Mouse (Mus musculus) heart, embryonic 13.5 days (tissue): Measurements from ENCODE around the gene Rps27rt. TPM values are rescaled to one million over a fixed set of nuclear protein-coding genes. Genes with fewer than 3 reads are reported as not detected.
"Not testable (repeated sequence)": the region's sequence is repeated elsewhere in the genome, so short reads cannot be mapped to it uniquely, and the experiment has no call there.

ENCODE experiments used
- ATAC-seq: fragments of 200-750 bp; cut with Nextera tagmentation; 2 replicates; pipeline ENCODE4 v1.8.0; 2017; ENCODE audit warnings: moderate TSS enrichment; ENCODE audit not compliant: insufficient number of reproducible peaks, low FRiP score, low TSS enrichment; ENCODE audit errors: extremely low read depth
- H3K27ac ChIP-seq: fragments of 300-500 bp; sonication (generic); replicated peaks from 2 replicates; pipeline ENCODE4 v1.5.1; 2015; ENCODE audit warnings: moderate library complexity, mild to moderate bottlenecking, inconsistent platforms
- H3K27me3 ChIP-seq: fragments of 300-500 bp; sonication (generic); replicated peaks from 2 replicates; pipeline ENCODE4 v1.6.1; 2015; ENCODE audit warnings: mild to moderate bottlenecking, inconsistent platforms
- H3K36me3 ChIP-seq: fragments of 300-500 bp; sonication (generic); 2 replicates; pipeline ENCODE4 v1.6.1; 2015; ENCODE audit warnings: mild to moderate bottlenecking, inconsistent platforms
- H3K4me1 ChIP-seq: fragments of 300-500 bp; sonication (generic); 2 replicates; pipeline ENCODE4 v1.6.1; 2015; ENCODE audit warnings: inconsistent platforms
- H3K4me2 ChIP-seq: fragments of 300-500 bp; sonication (generic); 2 replicates; pipeline ENCODE4 v1.6.1; 2015; ENCODE audit warnings: inconsistent platforms, mild to moderate bottlenecking, moderate library complexity
- H3K4me3 ChIP-seq: fragments of 300-500 bp; sonication (generic); 2 replicates; pipeline ENCODE4 v1.5.1; 2015; ENCODE audit warnings: moderate library complexity, mild to moderate bottlenecking, inconsistent platforms
- H3K9ac ChIP-seq: fragments of 300-500 bp; sonication (generic); 2 replicates; pipeline ENCODE4 v1.6.1; 2015; ENCODE audit warnings: inconsistent platforms, mild to moderate bottlenecking, moderate library complexity
- H3K9me3 ChIP-seq: fragments of 300-500 bp; sonication (generic); 2 replicates; pipeline ENCODE4 v1.6.1; 2016; ENCODE audit warnings: inconsistent platforms
- WGBS: fragments of 180-500 bp; shearing (Covaris S2); methylation state at CpG from one replicate; pipeline ENCODE4 v1.1.7; 2015; ENCODE audit warnings: mixed read lengths; 5-methylcytosine and 5-hydroxymethylcytosine counted together
- polyA plus RNA-seq: library from polyadenylated mRNA; unstranded; fragments of >200 nt; fragmentation: Nextera tagmentation; extraction: Ambion mirVana; gene quantifications from 2 replicates; pipeline ENCODE4 v1.2.1, GENCODE M21; 2015

The Rps27rt gene
- polyA plus RNA-seq, 1 experiment from 2014 or later, result 210 TPM

- H3K4me2 ChIP-seq, result no peak overlapping the region
- ATAC-seq, result no peak
- H3K4me3 ChIP-seq, result no peak overlapping the region
- no peaks in the 10 kb centered on the region for H3K27me3 ChIP-seq
- H3K27ac ChIP-seq, result no peak overlapping the region
- no peaks in the 10 kb centered on the region for H3K36me3 ChIP-seq
- 90% methylated on average over 5 of the region's 5 CpGs for WGBS
- H3K9me3 ChIP-seq, result no peaks in the 10 kb centered on the region
- H3K9ac ChIP-seq, result no peak overlapping the region
- peaks cover 18% of the 10 kb centered on the region for H3K4me1 ChIP-seq
Measured at GRCm38 (mm10) chr9:114985741-114986140, 3.2 kb upstream of the Rps27rt start.

GRCm38 (mm10) chr9:114979969-114980368 is 2.6 kb downstream of the Rps27rt start:
- ATAC-seq, result no peak
- Histone ChIP-seq H3K27me3 (0 out of 2 replicates have a peak, but pooled peaks cover 10% of the 10 kb centered on the region), H3K4me3 (peak overlapping the region; percentile 76; the same call in 1 of the 2 replicates), H3K9me3 (no peaks in the 10 kb centered on the region), H3K27ac (no peak overlapping the region), H3K4me1 (peaks cover 25% of the 10 kb centered on the region), H3K36me3 (no peaks in the 10 kb centered on the region), H3K9ac (no peak overlapping the region), H3K4me2 (peak overlapping the region; percentile 96)
- 22% methylated on average over 6 of the region's 6 CpGs for WGBS

DNA sequence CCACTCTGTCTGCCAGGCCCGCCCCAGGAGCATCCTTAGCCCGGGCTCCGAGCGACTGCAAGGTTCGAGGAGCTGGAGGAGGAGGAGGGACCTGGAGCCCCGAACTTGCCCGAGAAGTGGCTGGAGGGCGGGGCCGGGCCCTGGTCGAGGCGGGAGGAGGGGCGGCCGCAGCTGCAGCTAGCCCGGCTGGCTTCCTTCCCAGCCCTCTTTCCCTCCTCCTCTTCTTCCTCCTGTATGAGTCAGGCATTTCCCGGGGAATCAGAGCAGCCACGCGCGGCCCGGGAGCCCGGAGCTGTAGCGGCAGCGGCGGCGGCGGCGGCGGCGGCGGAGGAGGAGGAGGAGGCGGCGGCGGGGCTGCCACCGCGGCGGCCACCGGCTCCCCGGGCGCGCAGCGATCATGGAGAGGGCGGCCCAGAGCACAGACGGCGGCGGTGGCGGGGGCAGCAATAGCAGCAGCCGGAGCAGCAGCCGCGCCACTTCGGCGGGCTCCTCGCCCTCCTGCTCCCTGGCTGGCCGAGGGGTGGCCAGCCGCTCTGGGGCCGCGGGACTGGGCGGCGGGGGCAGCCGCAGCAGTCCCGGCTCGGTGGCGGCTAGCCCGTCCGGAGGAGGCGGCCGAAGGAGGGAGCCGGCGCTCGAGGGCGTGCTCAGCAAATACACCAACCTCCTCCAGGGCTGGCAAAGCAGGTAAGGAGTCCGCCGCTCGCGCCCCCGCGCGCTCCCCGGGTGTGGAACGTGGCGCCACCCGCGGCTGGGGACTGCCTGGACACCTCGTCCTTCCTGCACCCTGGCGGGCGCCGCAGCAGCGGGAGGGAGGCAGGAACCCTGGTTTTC is 4.0 kb downstream of the Rps27rt start, which contains the start of gene Osbpl10:
Gene Osbpl10 (plus strand): TSS at position 289 of the 831 bp plus-strand sequence.
- peak within 1 kb of the TSS; percentile 88 for H3K9ac ChIP-seq
- no peaks in the 10 kb centered on the region for H3K9me3 ChIP-seq
- peak within 1 kb of the TSS; percentile 76 for H3K4me3 ChIP-seq
- H3K36me3 ChIP-seq, result no peaks in the 10 kb centered on the region
- peak within 1 kb of the TSS; percentile 81 for H3K27ac ChIP-seq
- H3K4me1 ChIP-seq, result peaks cover 25% of the 10 kb centered on the region
- peak; percentile 47; the same call in 1 of the 2 replicates for ATAC-seq
- peak within 1 kb of the TSS; percentile 96 for H3K4me2 ChIP-seq
- 0 out of 2 replicates have a peak, but pooled peaks cover 10% of the 10 kb centered on the region for H3K27me3 ChIP-seq
- WGBS, result 1% methylated on average over 62 of the region's 86 CpGs

DNA sequence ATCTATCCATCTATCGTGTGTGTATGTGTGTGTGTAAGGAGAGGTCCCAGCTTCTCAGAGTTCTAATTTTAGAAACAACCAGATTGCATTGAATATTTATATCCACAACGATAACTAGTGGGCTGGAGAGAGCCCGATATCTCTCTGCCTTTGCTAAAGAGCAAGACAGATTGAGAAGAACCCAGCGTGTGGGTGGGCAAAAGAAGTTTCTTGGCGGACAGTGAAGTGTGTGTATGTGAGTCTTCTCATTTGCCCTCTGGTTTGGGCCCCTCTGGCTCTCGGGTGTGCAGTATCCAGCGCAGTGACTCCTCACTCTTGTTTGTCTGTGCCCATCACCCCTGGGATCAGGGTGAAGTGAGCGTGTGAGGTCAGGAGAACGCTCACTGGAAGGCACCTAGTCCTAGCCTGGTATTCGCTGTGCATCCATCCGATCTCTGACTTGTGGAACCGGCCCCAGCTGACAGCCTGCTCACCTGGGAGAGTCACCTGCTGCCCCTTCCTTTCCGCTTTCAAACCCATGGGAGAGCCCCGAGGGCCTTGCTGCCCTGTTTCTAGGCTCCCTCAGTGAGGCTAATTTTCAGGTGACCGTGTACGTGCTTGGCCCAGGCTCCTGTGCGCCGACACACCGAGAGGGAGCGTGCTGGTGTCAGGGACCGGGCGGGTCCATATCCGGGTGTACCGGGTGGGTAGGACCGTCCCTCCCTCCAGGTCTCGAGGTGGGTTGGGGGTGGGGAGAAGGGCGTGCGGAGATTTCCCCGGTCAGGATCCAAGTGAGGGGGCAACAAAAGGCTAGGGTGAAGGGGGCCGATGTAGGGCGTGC is 4.9 kb downstream of the Rps27rt start:
- Histone ChIP-seq H3K27me3 (0 out of 2 replicates have a peak, but pooled peaks cover 10% of the 10 kb centered on the region), H3K4me3 (peak overlapping the region; percentile 76), H3K36me3 (no peaks in the 10 kb centered on the region), H3K4me1 (peaks cover 25% of the 10 kb centered on the region), H3K27ac (peak overlapping the region; percentile 81), H3K4me2 (peak overlapping the region; percentile 96), H3K9ac (peak overlapping the region; percentile 88), H3K9me3 (no peaks in the 10 kb centered on the region)
- ATAC-seq, result peak; percentile 43; the same call in 1 of the 2 replicates
- 3% methylated on average over 31 of the region's 31 CpGs for WGBS

DNA sequence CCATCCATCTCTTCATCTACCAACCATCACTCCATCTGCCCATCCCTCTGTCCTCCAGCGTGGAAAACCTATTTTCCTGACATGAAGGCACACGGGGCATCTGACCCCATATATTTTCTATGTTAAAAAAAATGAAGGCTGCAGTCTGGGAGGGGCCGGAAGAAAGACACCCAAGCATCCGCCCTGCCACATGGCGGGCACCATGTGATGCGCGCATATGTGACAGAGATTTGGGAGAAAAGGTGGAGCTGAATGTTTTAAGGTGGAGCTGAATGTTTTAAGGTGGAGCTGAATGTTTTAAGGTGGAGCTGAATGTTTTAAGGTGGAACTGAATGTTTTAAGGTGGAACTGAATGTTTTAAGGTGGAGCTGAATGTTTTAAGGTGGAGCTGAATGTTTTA is 16.3 kb downstream of the Rps27rt start:
- not testable (repeated sequence) for H3K9ac ChIP-seq, H3K4me1 ChIP-seq, H3K27me3 ChIP-seq, H3K4me2 ChIP-seq, H3K4me3 ChIP-seq, H3K36me3 ChIP-seq, H3K9me3 ChIP-seq, H3K27ac ChIP-seq, ATAC-seq
- WGBS, result 80% methylated on average over 7 of the region's 7 CpGs

- no peak for ATAC-seq
- Histone ChIP-seq H3K36me3 (no peaks in the 10 kb centered on the region), H3K27me3 (no peaks in the 10 kb centered on the region), H3K4me2 (no peak overlapping the region), H3K4me1 (no peaks in the 10 kb centered on the region), H3K27ac (no peak overlapping the region), H3K9me3 (peaks cover 9% of the 10 kb centered on the region; the same call in 1 of the 2 replicates), H3K9ac (no peak overlapping the region), H3K4me3 (no peak overlapping the region)
- 35% methylated on average over 3 of the region's 3 CpGs for WGBS
Measured at GRCm38 (mm10) chr9:114964093-114964492, 18.4 kb downstream of the Rps27rt start.

DNA sequence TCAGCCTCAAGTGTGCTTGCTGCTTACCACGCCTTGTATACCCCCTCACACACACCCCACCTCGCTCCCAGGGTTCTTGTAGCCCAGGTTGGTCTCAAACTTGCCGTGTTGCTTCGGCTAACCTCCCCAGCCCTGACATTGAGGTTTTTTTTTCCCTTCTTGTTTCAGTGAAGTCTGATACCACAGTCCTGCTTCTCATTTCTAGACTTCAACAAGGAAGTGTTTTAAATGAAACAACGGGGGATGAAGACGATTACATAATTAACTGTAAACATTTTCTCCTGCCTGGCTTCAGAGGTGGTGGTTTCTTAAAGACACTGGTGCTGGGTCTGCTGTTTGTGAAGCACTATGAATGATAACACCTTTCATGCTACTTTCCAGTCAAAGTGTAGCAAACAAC is 21.7 kb downstream of the Rps27rt start:
- no peak for ATAC-seq
- H3K27ac ChIP-seq, result no peak overlapping the region
- H3K4me1 ChIP-seq, result no peaks in the 10 kb centered on the region
- H3K27me3 ChIP-seq, result no peaks in the 10 kb centered on the region
- H3K36me3 ChIP-seq, result no peaks in the 10 kb centered on the region
- H3K4me3 ChIP-seq, result no peak overlapping the region
- peaks cover 5% of the 10 kb centered on the region; the same call in 1 of the 2 replicates for H3K9me3 ChIP-seq
- WGBS, result 85% methylated on average over 6 of the region's 6 CpGs
- no peak overlapping the region for H3K9ac ChIP-seq
- no peak overlapping the region for H3K4me2 ChIP-seq

DNA sequence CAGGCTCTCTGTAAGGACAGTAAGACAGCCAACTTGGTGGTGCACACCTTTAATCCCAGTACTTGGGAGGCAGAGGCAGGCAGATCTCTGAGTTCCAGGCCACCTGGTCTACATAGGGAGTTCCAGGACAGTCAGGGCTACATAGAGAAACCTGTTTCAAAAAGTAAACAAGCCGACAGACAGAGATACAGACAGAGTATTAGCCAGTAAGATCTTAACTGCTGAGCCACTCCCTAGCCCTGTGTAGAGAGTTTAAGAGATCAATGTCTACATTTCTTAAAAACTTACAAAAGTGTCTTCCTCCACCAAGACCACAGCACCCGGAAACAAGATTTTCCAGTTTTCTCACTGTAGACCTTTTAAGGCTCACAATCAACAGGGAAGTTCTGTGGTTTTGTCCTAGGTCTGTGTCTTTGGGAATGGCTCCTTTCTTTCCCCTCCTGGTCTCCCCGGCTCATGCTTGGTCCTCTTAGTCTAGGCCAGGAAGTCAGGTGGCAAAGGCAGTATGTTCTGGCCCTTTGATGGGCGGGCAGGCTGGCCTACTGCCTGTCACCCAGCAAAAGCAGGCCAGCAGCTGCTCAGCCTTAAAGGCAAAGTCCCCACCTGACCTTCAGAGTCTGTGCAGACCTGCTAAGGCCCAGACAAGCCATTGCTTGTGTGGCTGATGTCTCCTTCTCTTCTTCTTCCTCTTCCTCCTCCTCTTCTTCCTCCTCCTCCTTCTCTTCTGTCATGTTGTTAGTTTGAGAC is 22.3 kb downstream of the Rps27rt start:
- H3K4me2 ChIP-seq, result no peak overlapping the region
- no peaks in the 10 kb centered on the region for H3K4me1 ChIP-seq
- H3K27ac ChIP-seq, result no peak overlapping the region
- H3K9ac ChIP-seq, result no peak overlapping the region
- peaks cover 5% of the 10 kb centered on the region; the same call in 1 of the 2 replicates for H3K9me3 ChIP-seq
- WGBS, result 61% methylated on average over 4 of the region's 4 CpGs
- no peaks in the 10 kb centered on the region for H3K27me3 ChIP-seq
- no peaks in the 10 kb centered on the region for H3K36me3 ChIP-seq
- no peak overlapping the region for H3K4me3 ChIP-seq
- ATAC-seq, result no peak

DNA sequence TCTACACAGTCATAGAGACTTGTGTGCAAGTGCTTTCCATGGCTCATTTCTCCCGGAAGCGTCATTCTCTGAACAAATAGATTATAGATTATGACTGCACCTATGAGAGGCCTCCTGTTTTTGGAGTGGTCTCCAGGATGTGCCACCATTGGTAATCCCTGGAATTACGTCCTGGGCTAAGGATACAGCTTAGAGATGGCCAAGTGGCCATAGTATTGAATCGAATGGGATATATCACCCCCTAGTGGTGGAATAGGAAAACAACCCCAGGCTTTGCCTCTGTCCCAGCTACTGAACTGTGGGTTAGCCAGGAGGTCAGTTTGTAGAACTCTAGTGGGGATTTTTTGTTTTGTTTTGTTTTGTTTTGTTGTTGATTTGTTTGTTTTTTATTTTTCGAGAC is 25.6 kb downstream of the Rps27rt start:
- no peaks in the 10 kb centered on the region for H3K27me3 ChIP-seq
- 0 out of 2 replicates have a peak, but pooled peaks cover 1% of the 10 kb centered on the region for H3K9me3 ChIP-seq
- 35% methylated on average over 5 of the region's 5 CpGs for WGBS
- no peaks in the 10 kb centered on the region for H3K36me3 ChIP-seq
- H3K4me2 ChIP-seq, result no peak overlapping the region
- no peak overlapping the region for H3K9ac ChIP-seq
- no peak overlapping the region for H3K4me3 ChIP-seq
- no peak overlapping the region for H3K27ac ChIP-seq
- ATAC-seq, result no peak
- H3K4me1 ChIP-seq, result no peaks in the 10 kb centered on the region

DNA sequence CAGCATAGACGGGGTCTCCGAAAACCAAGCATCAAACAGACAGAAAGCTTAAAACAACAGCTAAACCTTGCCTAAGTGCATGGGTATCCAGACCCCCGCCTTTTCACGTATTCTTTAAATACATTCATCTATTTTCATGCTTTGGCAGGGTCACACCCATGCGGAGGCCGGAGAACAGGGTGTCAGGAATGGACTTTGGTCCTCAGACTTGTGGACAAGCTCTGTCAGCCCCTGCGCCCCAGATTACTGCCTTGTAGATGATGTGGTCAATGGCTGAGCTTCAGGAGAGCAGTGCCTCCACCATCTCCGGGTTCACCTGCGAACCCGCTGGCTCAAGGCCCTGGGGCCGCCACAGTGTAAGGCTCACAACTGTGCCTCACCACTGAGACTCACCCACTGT is 27.2 kb downstream of the Rps27rt start:
- H3K4me1 ChIP-seq, result peaks cover 2% of the 10 kb centered on the region; the same call in 1 of the 2 replicates
- H3K9me3 ChIP-seq, result no peaks in the 10 kb centered on the region
- no peak overlapping the region for H3K27ac ChIP-seq
- WGBS, result 90% methylated on average over 11 of the region's 11 CpGs
- H3K4me3 ChIP-seq, result no peak overlapping the region
- no peaks in the 10 kb centered on the region for H3K36me3 ChIP-seq
- H3K4me2 ChIP-seq, result no peak overlapping the region
- H3K27me3 ChIP-seq, result no peaks in the 10 kb centered on the region
- no peak overlapping the region for H3K9ac ChIP-seq
- ATAC-seq, result no peak

GRCm38 (mm10) chr9:114952866-114953265 is 29.7 kb downstream of the Rps27rt start:
- Histone ChIP-seq H3K9ac (no peak overlapping the region), H3K4me3 (no peak overlapping the region), H3K4me2 (no peak overlapping the region), H3K27ac (no peak overlapping the region), H3K9me3 (no peaks in the 10 kb centered on the region), H3K36me3 (no peaks in the 10 kb centered on the region), H3K4me1 (peaks cover 17% of the 10 kb centered on the region), H3K27me3 (no peaks in the 10 kb centered on the region)
- ATAC-seq, result no peak
- WGBS, result 25% methylated on average over 1 of the region's 1 CpGs
